Mouse (Mus musculus) adrenal gland, adult 8-10 months (tissue): ENCODE data around the gene Pcnx2. TPM values are rescaled to one million over a fixed set of nuclear protein-coding genes. Genes with fewer than 3 reads are reported as not detected.

Source experiments
- DNase-seq: peaks from one replicate; pipeline ENCODE4 v3.0.0; 2022
- total RNA-seq, 4 experiments: library from RNA; stranded (reverse); gene quantifications; 2 replicates each; pipeline ENCODE4 v1.2.4; 2022

Pcnx2 gene
- total RNA-seq, 4 experiments from 2014 or later = 0.29 to 0.77 (median 0.63) TPM

DNA sequence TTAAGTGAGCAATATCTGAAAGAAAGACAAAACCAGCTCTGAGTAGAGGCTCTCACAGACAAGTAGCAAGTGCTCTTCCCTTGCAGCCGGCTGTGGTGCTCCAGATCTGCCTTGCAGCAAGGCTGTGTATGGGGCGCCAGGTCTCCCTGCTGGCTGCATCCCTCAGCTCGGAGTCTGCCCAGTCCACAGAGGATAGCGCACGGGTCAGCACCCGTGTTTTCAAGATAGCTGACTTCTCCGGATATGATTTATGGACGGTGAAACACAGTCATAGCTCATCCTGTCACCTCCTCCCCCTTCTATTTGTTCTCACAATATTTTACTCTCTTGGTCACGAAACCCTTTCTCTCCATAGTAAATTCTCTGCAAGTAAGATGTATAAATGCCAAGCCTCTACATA is 79.3 kb downstream of the Pcnx2 start:
- no peak for DNase-seq

GRCm38 (mm10) chr8:125816742-125817141 is 81.4 kb downstream of the Pcnx2 start:
- DNase-seq = no peak

DNA sequence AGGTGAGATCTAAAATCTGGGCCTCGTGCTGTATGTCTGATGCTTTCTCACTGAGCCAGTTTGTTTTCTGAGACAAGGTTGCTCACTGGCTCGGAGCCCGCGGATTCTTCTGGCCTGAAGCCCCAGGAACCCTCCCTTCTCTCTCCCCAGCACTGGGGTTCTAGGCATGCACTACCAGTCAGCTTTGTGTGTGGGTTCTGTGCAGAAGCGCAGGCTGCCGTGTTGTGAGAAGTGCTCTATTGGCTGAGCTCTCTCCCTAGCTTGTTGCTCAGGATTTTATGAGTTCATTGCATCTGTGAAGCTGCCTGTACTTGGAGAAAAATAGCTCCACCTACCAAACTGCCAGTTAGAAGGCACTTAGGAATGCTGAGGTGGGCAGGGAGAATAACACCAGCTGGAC is 89.3 kb downstream of the Pcnx2 start:
- no peak for DNase-seq

DNA sequence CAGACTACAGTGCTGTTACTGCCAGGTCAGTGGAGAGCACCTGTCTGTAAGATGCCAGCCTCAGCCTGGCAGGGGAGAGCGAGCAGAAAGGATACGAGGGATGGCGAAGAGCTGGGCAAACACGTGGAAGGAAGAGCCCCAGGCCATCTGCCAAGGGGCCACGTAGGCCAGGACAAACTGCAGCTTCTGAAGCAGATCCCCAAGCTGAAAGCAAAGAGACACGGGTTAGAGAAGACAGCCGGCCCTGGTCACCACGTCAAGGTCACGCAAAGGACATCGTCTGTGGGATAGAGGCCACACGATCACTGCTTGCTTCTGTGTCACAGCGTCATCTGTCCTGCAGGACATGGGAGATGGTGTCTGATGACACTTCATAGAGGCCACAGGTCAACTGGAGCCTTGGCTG is 90.2 kb downstream of the Pcnx2 start:
- no peak for DNase-seq

DNA sequence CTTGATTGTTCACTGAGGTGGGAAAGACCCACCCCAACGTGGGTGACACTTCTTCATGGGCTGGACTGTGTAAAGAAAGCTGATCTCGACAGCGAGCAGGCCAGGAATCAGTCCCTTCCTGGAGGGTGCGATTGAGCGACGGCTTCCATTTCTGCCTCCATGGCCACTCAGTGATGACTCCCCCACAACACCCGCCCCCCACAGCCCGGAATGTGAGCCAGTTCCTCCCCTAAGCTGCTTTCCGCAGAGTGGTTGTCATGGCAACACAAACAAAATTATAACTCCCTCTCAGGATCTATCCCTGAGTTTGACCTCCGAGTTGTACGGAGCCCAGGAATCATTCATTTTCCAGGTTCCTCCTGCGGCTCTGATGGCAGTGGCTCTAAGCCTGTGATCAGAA is 91.7 kb downstream of the Pcnx2 start:
- no peak for DNase-seq

DNA sequence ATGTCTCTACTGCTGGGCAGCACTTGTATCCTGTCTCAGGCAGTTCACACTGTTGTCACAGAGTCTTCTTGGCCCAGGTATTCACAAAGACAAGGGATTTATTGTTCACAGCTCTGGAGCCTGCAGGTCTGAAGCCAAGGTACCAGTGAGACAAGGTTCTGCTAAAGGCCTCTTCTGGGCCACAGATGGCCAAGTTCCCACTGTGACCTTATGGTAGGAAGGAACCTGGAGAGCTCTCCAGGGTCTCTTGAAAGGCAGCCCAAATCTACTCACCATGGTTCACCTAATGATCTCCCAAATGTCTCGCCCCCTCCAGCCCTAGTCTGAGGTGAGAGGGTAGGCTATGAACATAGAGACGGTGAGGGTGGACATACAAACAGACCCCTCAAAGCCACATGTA is 101.1 kb downstream of the Pcnx2 start:
- DNase-seq = no peak

- no peak for DNase-seq
Measured at GRCm38 (mm10) chr8:125795341-125795740, 102.8 kb downstream of the Pcnx2 start.

GRCm38 (mm10) chr8:125792816-125793455 is 105.2 kb downstream of the Pcnx2 start:
- DNase-seq = no peak

DNA sequence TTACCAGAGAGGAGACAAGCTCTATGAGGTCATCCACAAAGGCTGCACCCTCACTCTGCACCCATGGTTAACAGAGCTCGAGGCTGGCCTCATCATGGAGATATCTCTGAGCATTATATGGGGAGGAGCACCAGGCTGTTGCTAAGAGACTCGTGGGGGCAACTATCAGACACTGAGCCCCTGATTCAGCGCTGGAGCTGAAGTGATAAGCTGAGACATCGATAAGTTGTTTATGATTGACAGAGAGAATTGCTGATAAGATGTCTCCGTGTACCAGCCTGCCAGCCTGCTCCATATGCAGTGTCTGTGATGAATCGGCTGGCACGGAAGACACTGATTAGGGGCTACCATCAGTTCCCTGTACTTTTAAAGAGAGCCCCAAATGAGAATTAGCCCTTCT is 111.2 kb downstream of the Pcnx2 start:
- DNase-seq = no peak

DNA sequence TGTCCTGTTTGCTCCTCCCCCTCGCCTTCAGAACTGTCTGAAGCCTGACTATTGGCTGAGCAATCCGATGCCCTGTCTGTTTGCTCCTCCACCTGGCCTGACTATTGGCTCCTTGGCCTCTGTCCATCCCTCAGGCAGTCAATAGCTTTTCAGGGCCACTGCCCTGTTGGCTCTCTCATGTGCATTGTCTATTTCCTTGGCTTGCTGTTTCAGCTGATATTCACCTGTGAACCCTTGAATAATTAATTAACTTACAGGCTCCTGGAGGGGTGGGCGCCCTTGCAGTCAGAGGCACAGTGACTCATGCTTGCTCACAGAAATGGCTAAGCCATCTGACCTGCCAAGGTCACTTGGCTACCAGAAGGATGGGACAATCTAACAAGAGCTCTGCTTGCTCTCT is 116.0 kb downstream of the Pcnx2 start:
- peak; percentile 29 for DNase-seq

DNA sequence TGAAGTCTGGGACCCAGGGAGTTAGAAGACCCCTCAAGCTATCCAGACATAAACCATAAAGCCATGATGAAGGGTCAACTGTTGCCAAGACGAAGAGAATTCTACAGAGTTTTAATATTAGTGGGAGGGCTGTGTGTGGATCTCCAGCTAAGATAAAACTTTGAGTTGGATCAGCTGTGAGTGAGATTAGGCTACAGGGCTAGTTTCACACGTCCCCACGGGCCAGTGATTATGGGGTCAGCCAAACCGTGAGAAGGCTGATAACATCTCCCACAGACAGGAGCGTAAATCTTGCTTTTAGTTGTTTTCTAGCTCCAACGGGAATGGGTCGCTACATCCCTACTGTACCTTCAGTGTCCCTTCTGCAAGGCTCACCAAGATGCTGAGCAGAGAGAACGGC is 118.5 kb downstream of the Pcnx2 start:
- no peak for DNase-seq

DNA sequence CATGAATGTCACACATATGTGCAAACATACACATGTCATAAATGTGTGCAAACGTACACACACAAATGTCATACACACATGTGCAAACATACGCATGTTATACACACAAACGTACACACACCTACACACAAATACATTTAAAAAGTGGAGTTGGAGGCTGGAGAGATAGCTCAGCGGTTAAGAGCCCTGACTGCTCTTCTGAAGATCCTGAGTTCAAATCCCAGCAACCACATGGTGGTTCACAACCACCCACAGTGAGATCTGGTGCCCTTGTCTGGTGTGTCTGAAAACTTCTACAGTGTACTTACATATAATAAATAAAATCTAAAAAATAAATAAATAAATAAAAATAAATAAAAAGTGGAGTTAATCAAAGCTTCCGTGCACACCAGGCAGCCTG is 119.2 kb downstream of the Pcnx2 start:
- no peak for DNase-seq

- no peak for DNase-seq
Measured at GRCm38 (mm10) chr8:125777478-125778164, 120.5 kb downstream of the Pcnx2 start.

- DNase-seq = peak; percentile 31
Measured at GRCm38 (mm10) chr8:125776800-125777199, 121.3 kb downstream of the Pcnx2 start.

- DNase-seq = no peak
Measured at GRCm38 (mm10) chr8:125776314-125776713, 121.8 kb downstream of the Pcnx2 start.

DNA sequence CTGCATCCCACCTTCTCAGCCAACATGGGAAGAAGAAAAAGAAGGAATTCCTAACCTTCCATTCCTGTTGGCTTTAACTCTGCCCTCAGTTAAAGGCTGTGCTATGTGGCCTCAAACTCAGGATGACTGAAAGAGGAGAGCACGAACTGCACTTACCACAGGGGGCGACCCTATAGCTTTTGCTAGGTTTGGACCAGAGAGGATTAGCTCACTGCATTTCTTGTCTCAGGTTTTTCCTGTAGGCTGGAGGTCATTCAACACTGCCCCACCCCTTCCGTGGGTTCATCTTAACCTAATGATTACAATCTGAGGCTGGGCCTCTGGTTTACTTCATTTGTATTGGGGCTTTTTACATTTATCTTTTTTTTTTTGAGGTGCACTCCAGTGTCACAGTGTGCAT is 123.1 kb downstream of the Pcnx2 start:
- no peak for DNase-seq

DNA sequence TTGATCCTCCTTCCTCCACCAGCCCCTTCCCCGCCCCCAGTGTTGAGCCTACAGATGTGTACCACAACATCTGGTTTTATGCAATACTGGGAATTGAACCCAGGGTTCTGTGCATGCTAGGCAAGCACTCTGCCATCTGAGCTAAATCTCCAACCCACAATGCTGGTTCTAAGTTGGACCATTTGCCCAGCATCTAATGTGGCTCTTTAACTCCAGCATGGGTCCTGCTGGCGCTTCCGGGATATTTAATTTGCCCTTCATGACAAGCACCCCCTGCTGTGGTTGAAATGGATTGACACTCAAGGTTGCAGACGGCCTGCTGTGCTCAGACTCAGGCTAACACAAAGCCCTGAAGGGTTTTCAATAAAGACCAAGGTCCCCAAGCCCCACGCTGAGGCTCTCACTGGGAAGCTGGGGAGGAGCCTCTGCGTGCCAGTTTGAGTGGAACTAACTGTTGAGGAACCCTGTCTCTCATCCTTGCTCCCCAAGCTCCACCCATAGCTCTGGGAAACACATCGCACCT is 124.8 kb downstream of the Pcnx2 start:
- DNase-seq = no peak

- DNase-seq = no peak
Measured at GRCm38 (mm10) chr8:125772300-125772699, 125.8 kb downstream of the Pcnx2 start.

DNA sequence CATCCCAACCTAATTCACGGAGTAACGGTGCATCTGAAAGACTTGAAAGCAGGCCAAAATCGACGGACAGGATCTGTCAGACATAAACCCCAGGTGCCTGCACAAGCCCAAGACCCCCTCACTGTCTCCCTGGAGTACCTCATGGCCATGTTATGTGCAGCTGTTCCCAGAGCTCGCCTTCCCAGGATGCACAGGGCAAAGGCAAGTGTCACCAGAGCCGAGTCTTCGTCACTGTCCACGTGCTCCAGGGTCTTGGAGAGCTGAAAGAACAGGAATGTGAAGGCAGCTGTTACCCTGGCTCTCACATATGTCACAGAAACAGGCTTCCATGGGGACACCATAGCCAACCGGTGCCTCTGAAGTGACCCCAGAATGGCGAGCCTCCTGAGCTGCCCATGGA is 130.0 kb downstream of the Pcnx2 start:
- no peak for DNase-seq

GRCm38 (mm10) chr8:125763066-125763786 is 134.9 kb downstream of the Pcnx2 start:
- DNase-seq = no peak

DNA sequence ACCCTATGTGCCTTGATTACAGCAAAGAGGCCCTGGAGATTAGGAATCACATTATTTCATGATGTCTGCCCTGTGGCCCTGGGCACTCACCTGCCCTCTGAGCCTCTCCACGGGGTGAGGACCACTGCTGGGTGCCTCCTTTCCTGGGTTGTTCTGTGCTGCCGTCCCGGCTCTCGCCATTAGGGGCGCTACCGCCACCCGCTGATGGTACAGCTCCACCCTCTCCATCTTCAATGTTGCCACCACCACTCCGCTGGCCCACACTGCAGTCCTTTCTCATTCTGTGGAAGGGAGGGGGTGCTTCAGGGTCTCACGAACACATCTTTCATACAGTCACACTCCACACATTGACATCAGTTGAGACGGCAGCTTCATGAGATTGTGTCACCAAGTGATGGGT is 139.1 kb downstream of the Pcnx2 start:
- DNase-seq = no peak

GRCm38 (mm10) chr8:125757106-125757496 is 141.0 kb downstream of the Pcnx2 start:
- DNase-seq = no peak

DNA sequence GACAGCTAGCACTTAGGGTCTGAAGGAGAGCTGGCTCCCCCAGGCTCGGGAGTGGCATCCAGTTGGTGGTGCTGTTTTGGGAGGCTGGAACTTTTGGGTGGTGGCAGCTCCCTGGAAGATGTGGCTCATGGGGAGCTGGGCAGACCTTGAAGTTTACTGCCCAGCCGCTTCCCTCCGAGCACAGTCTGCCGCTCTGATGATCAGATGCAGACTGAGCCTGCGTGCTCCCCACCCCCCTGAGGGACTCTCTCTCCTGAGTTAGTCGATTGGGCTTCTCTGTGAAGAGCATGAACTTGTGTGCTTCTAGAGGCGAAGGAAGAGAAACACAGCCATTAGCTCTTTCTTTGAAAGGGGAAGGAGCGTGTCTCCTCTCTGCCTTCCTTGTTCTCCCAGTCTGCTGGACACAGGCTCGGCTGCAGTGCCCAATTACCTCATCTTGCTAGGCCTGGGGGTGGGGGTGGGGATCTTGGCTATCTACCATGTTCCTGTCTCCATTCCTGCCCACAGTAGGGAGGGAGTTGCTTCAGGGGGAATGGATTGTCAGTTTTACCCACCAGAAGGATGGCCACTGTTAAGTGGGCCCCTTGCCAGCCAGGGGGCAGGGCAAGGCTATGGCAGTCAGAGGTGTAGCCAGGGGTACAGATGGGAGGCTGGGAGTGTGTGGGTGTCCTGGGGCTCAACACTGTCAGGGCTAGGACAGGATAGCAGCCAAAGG is 141.6 kb downstream of the Pcnx2 start:
- no peak for DNase-seq
